ENCODE assay signal across 31 mouse cellular contexts in genomic region chr17:43510782-43511181, GRCm38 (mm10). TPM values are rescaled to one million over a fixed set of nuclear protein-coding genes. Genes with fewer than 3 reads are reported as not detected.
DNase-seq lines count a peak whose midpoint lies in the region; ATAC-seq and TF ChIP-seq lines count a peak whose summit lies in the region.
"Had no signal": no experiment of that assay in that cellular context is flagged by ENCODE, and none has a peak within 500 bp of the region (broad histone marks: within the 10 kb centered on the region; RNA-seq: fewer than 3 reads in every experiment).

No protein-coding gene starts in this region.

- CTCF ChIA-PET in Patski (lab: Charles Lee), result interaction anchor here (1.4 to 2.0 kb wide), 2 partner anchors 10 to 107 kb away, joined by 3 to 8 read pairs; no protein-coding TSS in a partner anchor

- H3K36me3 ChIP-seq in embryonic facial prominence, embryonic 14.5 days (ENCODE audit: control insufficient read depth, insufficient read depth, low read length), result no peaks in the 10 kb centered on the region
- no peaks in the 10 kb centered on the region for H3K36me3 ChIP-seq in embryonic facial prominence, embryonic 10.5 days (replicated peaks)
- H3K36me3 ChIP-seq in midbrain, embryonic 11.5 days (ENCODE audit: control insufficient read depth, insufficient read depth, low read length), result no peaks in the 10 kb centered on the region
- H3K36me3 ChIP-seq in midbrain, embryonic 14.5 days (ENCODE audit: control insufficient read depth, insufficient read depth, low read length), result no peaks in the 10 kb centered on the region
- no peaks in the 10 kb centered on the region for H3K36me3 ChIP-seq in forebrain, embryonic 16.5 days (ENCODE audit: control insufficient read depth, insufficient read depth)
- H3K36me3 ChIP-seq: G1E; heart, embryonic 10.5 days; heart, embryonic 15.5 days; intestine, embryonic 15.5 days; limb, embryonic 12.5 days; lung, embryonic 15.5 days; neural tube, embryonic 12.5 days had no signal

- in situ Hi-C loops in Patski (cut with MboI; ENCODE audit: low pct_unique_long_range_greater_than_20kb), result no loop called here

- no peak overlapping the region for H3K9ac ChIP-seq in embryonic facial prominence, embryonic 14.5 days (ENCODE audit: low read depth, low read length)
- no peak overlapping the region for H3K9ac ChIP-seq in midbrain, embryonic 11.5 days (ENCODE audit: low read length)
- no peak overlapping the region for H3K9ac ChIP-seq in midbrain, embryonic 14.5 days (replicated peaks; ENCODE audit: low read length)
- H3K9ac ChIP-seq in forebrain, embryonic 16.5 days (replicated peaks; ENCODE audit: low read depth, low read length), result no peak overlapping the region
- H3K9ac ChIP-seq: heart, embryonic 15.5 days; intestine, embryonic 15.5 days; limb, embryonic 12.5 days; lung, embryonic 15.5 days; neural tube, embryonic 12.5 days had no signal

- no peak for TF ChIP-seq CTCF in Patski (IDR thresholded peaks at IDR 0.05)

- ATAC-seq in embryonic facial prominence, embryonic 14.5 days (ENCODE audit: low read depth), result peak; percentile 41; the same call in 1 of the 2 replicates
- ATAC-seq in midbrain, embryonic 11.5 days (ENCODE audit: low FRiP score), result no peak
- ATAC-seq in midbrain, embryonic 14.5 days (ENCODE audit: low FRiP score, low TSS enrichment), result no peak
- ATAC-seq in Patski, result peak; percentile 85
- ATAC-seq in forebrain, embryonic 16.5 days, result peak; percentile 67
- ATAC-seq: hindbrain, postnatal 0 days; intestine, embryonic 15.5 days; midbrain, embryonic 16.5 days had no signal

- H3K4me1 ChIP-seq in embryonic facial prominence, embryonic 14.5 days (ENCODE audit: control insufficient read depth, insufficient read depth, low read length), result no peaks in the 10 kb centered on the region
- H3K4me1 ChIP-seq in embryonic facial prominence, embryonic 10.5 days, result no peaks in the 10 kb centered on the region
- H3K4me1 ChIP-seq in midbrain, embryonic 11.5 days (ENCODE audit: control insufficient read depth, insufficient read depth, low read length), result no peaks in the 10 kb centered on the region
- no peaks in the 10 kb centered on the region for H3K4me1 ChIP-seq in midbrain, embryonic 14.5 days (ENCODE audit: control insufficient read depth, insufficient read depth, low read length)
- H3K4me1 ChIP-seq in forebrain, embryonic 16.5 days (replicated peaks; ENCODE audit: control insufficient read depth, insufficient read depth, low read length), result no peaks in the 10 kb centered on the region
- H3K4me1 ChIP-seq: heart, embryonic 10.5 days; heart, embryonic 15.5 days; intestine, embryonic 15.5 days; lung, embryonic 15.5 days; neural tube, embryonic 12.5 days had no signal

- H3K4me3 ChIP-seq in embryonic facial prominence, embryonic 14.5 days (ENCODE audit: low read depth, low read length), result no peak overlapping the region
- H3K4me3 ChIP-seq in embryonic facial prominence, embryonic 10.5 days, result no peak overlapping the region
- no peak overlapping the region for H3K4me3 ChIP-seq in midbrain, embryonic 11.5 days (ENCODE audit: low read depth, low read length)
- H3K4me3 ChIP-seq in midbrain, embryonic 14.5 days (replicated peaks; ENCODE audit: low read depth, low read length), result no peak overlapping the region
- H3K4me3 ChIP-seq in forebrain, embryonic 16.5 days (replicated peaks; ENCODE audit: low read length), result no peak overlapping the region
- H3K4me3 ChIP-seq: heart, embryonic 10.5 days; heart, embryonic 15.5 days; intestine, embryonic 15.5 days; limb, embryonic 12.5 days; lung, embryonic 15.5 days; myocyte; neural tube, embryonic 12.5 days had no signal

- POLR2A ChIA-PET in Patski (lab: Charles Lee), result no interaction called here

- DNase-seq in embryonic facial prominence, embryonic 14.5 days (ENCODE audit: low spot score), result peak; percentile 27
- no peak for DNase-seq in embryonic facial prominence, embryonic 10.5 days (ENCODE audit: low spot score)
- DNase-seq in midbrain, embryonic 11.5 days (ENCODE audit: low spot score, missing footprints), result peak; percentile 77
- no peak for DNase-seq in midbrain, embryonic 14.5 days
- DNase-seq in Patski (ENCODE audit: low read depth, low spot score) (peak; percentile 47), liver (no peak)
- no peak for DNase-seq in ovary, postnatal 36 days (ENCODE audit: low spot score)
- DNase-seq: adrenal gland, postnatal 14 days; cerebellum, adult 11-12 months; gastrocnemius, postnatal 14 days; heart, adult 11 months; kidney, adult 2 months; kidney, postnatal 25 days; right cerebral cortex, postnatal 14 days had no signal

- H3K27me3 ChIP-seq in embryonic facial prominence, embryonic 14.5 days (replicated peaks; ENCODE audit: control insufficient read depth, insufficient read depth, low read length), result no peaks in the 10 kb centered on the region
- no peaks in the 10 kb centered on the region for H3K27me3 ChIP-seq in embryonic facial prominence, embryonic 10.5 days (replicated peaks; ENCODE audit: low read depth, poor library complexity, severe bottlenecking)
- no peaks in the 10 kb centered on the region for H3K27me3 ChIP-seq in midbrain, embryonic 11.5 days (ENCODE audit: control insufficient read depth, insufficient read depth, low read length)
- no peaks in the 10 kb centered on the region for H3K27me3 ChIP-seq in midbrain, embryonic 14.5 days (ENCODE audit: control insufficient read depth, insufficient read depth, low read length)
- H3K27me3 ChIP-seq in Patski, result no peaks in the 10 kb centered on the region
- H3K27me3 ChIP-seq in forebrain, embryonic 16.5 days (replicated peaks; ENCODE audit: control insufficient read depth, insufficient read depth, low read length), result no peaks in the 10 kb centered on the region
- H3K27me3 ChIP-seq: heart, embryonic 15.5 days; intestine, embryonic 15.5 days; limb, embryonic 12.5 days; lung, embryonic 15.5 days; neural tube, embryonic 12.5 days had no signal

- no peak overlapping the region for H3K4me2 ChIP-seq in embryonic facial prominence, embryonic 14.5 days (ENCODE audit: low read depth, low read length)
- no peak overlapping the region for H3K4me2 ChIP-seq in midbrain, embryonic 11.5 days
- no peak overlapping the region for H3K4me2 ChIP-seq in midbrain, embryonic 14.5 days (ENCODE audit: low read length)
- no peak overlapping the region for H3K4me2 ChIP-seq in forebrain, embryonic 16.5 days (ENCODE audit: low read length)
- H3K4me2 ChIP-seq: heart, embryonic 15.5 days; intestine, embryonic 15.5 days; limb, embryonic 12.5 days; liver, embryonic 11.5 days; lung, embryonic 15.5 days; neural tube, embryonic 12.5 days had no signal

- peaks cover 13% of the 10 kb centered on the region for H3K9me3 ChIP-seq in embryonic facial prominence, embryonic 14.5 days (ENCODE audit: control insufficient read depth, low read length)
- no peaks in the 10 kb centered on the region for H3K9me3 ChIP-seq in embryonic facial prominence, embryonic 10.5 days
- no peaks in the 10 kb centered on the region for H3K9me3 ChIP-seq in midbrain, embryonic 11.5 days (ENCODE audit: control insufficient read depth, low read length)
- peaks cover 3% of the 10 kb centered on the region; the same call in 1 of the 2 replicates for H3K9me3 ChIP-seq in midbrain, embryonic 14.5 days (ENCODE audit: control insufficient read depth, low read length)
- H3K9me3 ChIP-seq in forebrain, embryonic 16.5 days (ENCODE audit: control insufficient read depth, low read length), result peaks cover 3% of the 10 kb centered on the region; the same call in 1 of the 2 replicates
- H3K9me3 ChIP-seq: heart, embryonic 10.5 days; heart, embryonic 15.5 days; intestine, embryonic 15.5 days; lung, embryonic 15.5 days; neural tube, embryonic 12.5 days had no signal

- H3K27ac ChIP-seq in embryonic facial prominence, embryonic 14.5 days (replicated peaks; ENCODE audit: low read depth, low read length), result no peak overlapping the region
- no peak overlapping the region for H3K27ac ChIP-seq in embryonic facial prominence, embryonic 10.5 days (replicated peaks)
- no peak overlapping the region for H3K27ac ChIP-seq in midbrain, embryonic 11.5 days (ENCODE audit: low read depth, low read length)
- no peak overlapping the region for H3K27ac ChIP-seq in midbrain, embryonic 14.5 days (replicated peaks; ENCODE audit: low read depth, low read length)
- H3K27ac ChIP-seq in forebrain, embryonic 16.5 days (ENCODE audit: low read length), result no peak overlapping the region
- H3K27ac ChIP-seq: heart, embryonic 10.5 days; heart, embryonic 15.5 days; hindbrain, postnatal 0 days; intestine, embryonic 15.5 days; limb, embryonic 12.5 days; lung, embryonic 15.5 days; neural tube, embryonic 12.5 days had no signal

- WGBS in embryonic facial prominence, embryonic 14.5 days, result 58% methylated on average over 4 of the region's 4 CpGs
- WGBS in embryonic facial prominence, embryonic 10.5 days, result 60% methylated on average over 4 of the region's 4 CpGs
- 70% methylated on average over 4 of the region's 4 CpGs for WGBS in midbrain, embryonic 11.5 days
- 78% methylated on average over 4 of the region's 4 CpGs for WGBS in midbrain, embryonic 14.5 days
- WGBS in forebrain, embryonic 16.5 days, result 27% methylated on average over 4 of the region's 4 CpGs

RNA-seq across cellular contexts. Expression of gene Mep1a, which starts 8.2 kb away (rescaled TPM):
- polyA plus RNA-seq in embryonic facial prominence, embryonic 14.5 days (2014; fragmentation: Nextera tagmentation; extraction: Ambion mirVana), result 0.38 and 0.45 TPM in 2 replicates
- not detected in 2 replicates for polyA plus RNA-seq in embryonic facial prominence, embryonic 10.5 days (2016; fragmentation: Nextera tagmentation; extraction: Ambion mirVana)
- polyA plus RNA-seq in midbrain, embryonic 11.5 days (2014; fragmentation: Nextera tagmentation; extraction: Ambion mirVana), result 0.14 TPM in 1 of 2 replicates, not detected in the other
- 0.07 TPM in 1 of 2 replicates, not detected in the other for polyA plus RNA-seq in midbrain, embryonic 14.5 days (2014; fragmentation: Nextera tagmentation; extraction: Ambion mirVana)
- 0.03 TPM for polyA plus RNA-seq in Patski (2021)
- polyA plus RNA-seq in forebrain, embryonic 16.5 days (2015; fragmentation: Nextera tagmentation; extraction: Ambion mirVana), result 0.11 TPM in 1 of 2 replicates, not detected in the other
- polyA plus RNA-seq: embryonic facial prominence, embryonic 11.5 days; G1E; heart, embryonic 10.5 days; heart, embryonic 15.5 days; hindbrain, embryonic 11.5 days; limb, embryonic 12.5 days; liver, embryonic 11.5 days; lung, embryonic 15.5 days; midbrain, embryonic 16.5 days; myocyte; neural tube, embryonic 12.5 days; stomach, embryonic 14.5 days had no signal

RNA-seq across cellular contexts. Expression of gene Ankrd66, which starts 32.7 kb away (rescaled TPM):
- 0.60 TPM in 1 of 2 replicates, not detected in the other for polyA plus RNA-seq in embryonic facial prominence, embryonic 14.5 days (2014; fragmentation: Nextera tagmentation; extraction: Ambion mirVana)
- polyA plus RNA-seq in embryonic facial prominence, embryonic 10.5 days (2016; fragmentation: Nextera tagmentation; extraction: Ambion mirVana), result 0.19 and 0.30 TPM in 2 replicates
- polyA plus RNA-seq in midbrain, embryonic 11.5 days (2014; fragmentation: Nextera tagmentation; extraction: Ambion mirVana), result 0.16 and 0.25 TPM in 2 replicates
- polyA plus RNA-seq in midbrain, embryonic 14.5 days (2014; fragmentation: Nextera tagmentation; extraction: Ambion mirVana), result 0.16 and 0.43 TPM in 2 replicates
- not detected for polyA plus RNA-seq in Patski (2021)
- 0.48 and 0.68 TPM in 2 replicates for polyA plus RNA-seq in forebrain, embryonic 16.5 days (2015; fragmentation: Nextera tagmentation; extraction: Ambion mirVana)
- polyA plus RNA-seq: G1E; heart, embryonic 15.5 days; kidney, adult 2 months; limb, embryonic 12.5 days; liver, embryonic 11.5 days; liver, embryonic 16.5 days; neural tube, embryonic 12.5 days; small intestine, adult 2 months had no signal

RNA-seq across cellular contexts. Expression of gene Pla2g7, which starts 57.1 kb away (rescaled TPM):
- polyA plus RNA-seq in embryonic facial prominence, embryonic 14.5 days (2014; fragmentation: Nextera tagmentation; extraction: Ambion mirVana), result 16.1 and 17.5 TPM in 2 replicates
- polyA plus RNA-seq in embryonic facial prominence, embryonic 10.5 days (2016; fragmentation: Nextera tagmentation; extraction: Ambion mirVana), result 5.0 and 5.1 TPM in 2 replicates
- polyA plus RNA-seq in midbrain, embryonic 11.5 days (2014; fragmentation: Nextera tagmentation; extraction: Ambion mirVana), result 3.7 and 4.0 TPM in 2 replicates
- 18.7 and 25.2 TPM in 2 replicates for polyA plus RNA-seq in midbrain, embryonic 14.5 days (2014; fragmentation: Nextera tagmentation; extraction: Ambion mirVana)
- 9.0 TPM for polyA plus RNA-seq in Patski (2021)
- polyA plus RNA-seq in forebrain, embryonic 16.5 days (2015; fragmentation: Nextera tagmentation; extraction: Ambion mirVana), result 8.9 and 11.6 TPM in 2 replicates
- polyA plus RNA-seq: G1E had no signal

Comparison
In these comparisons a context has a peak if more than half of its experiments do, and no peak if none do; other contexts are left out.
1. DNase-seq: peak in embryonic facial prominence, embryonic 14.5 days (single experiment), midbrain, embryonic 11.5 days (single experiment) and Patski (single experiment); none in embryonic facial prominence, embryonic 10.5 days (single experiment), midbrain, embryonic 14.5 days (single experiment), liver (single experiment) and ovary, postnatal 36 days (single experiment).
2. ATAC-seq: peak in embryonic facial prominence, embryonic 14.5 days (single experiment), Patski (single experiment) and forebrain, embryonic 16.5 days (single experiment); none in midbrain, embryonic 11.5 days (single experiment) and midbrain, embryonic 14.5 days (single experiment).